Mouse (Mus musculus) kidney, adult 9 months (tissue): ENCODE results near the gene Vasp.

ENCODE experiments used
- DNase-seq: peaks from one replicate; pipeline ENCODE4 v3.0.0; 2022

Gene Vasp

GRCm38 (mm10) chr7:19303046-19303305, 31.4 kb upstream of the Vasp start:
- DNase-seq = no peak

DNA sequence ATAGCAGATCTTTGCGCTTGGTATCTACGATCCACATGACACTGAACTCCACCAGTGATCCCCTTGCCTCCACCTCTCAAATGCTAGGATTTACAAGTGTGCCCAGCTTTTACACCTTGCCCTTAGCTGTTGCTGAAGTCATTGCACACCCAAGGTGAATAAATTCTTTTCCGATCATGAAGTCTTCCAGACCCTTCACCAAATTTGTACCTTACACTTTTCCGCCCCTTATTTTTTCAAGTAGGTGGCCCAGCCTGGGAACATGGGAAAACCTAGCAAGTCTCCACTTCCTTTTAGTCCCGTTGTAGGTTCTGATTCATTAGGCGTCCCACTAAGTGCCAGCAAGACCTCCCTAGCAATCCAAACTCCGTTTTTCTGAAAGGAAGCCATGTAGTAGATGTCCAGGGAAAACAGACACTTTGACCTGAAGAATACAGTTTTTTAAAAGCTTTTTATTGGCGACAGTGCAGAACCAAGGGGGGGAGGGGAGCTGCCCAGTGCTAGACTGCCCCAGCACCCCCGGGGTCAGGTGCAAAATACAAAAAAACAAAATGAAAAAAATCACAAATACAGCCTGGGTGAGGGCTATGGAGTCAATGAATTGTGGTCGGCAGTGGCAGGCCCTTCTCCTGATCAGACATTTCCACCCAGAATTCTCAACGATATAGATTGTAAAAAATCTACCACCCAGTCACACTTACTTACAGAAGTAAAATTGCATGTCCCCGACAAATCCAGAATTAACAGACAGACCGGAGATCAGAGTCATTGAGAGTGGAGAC, 30.8 kb upstream of the Vasp start:
- DNase-seq = no peak

DNA sequence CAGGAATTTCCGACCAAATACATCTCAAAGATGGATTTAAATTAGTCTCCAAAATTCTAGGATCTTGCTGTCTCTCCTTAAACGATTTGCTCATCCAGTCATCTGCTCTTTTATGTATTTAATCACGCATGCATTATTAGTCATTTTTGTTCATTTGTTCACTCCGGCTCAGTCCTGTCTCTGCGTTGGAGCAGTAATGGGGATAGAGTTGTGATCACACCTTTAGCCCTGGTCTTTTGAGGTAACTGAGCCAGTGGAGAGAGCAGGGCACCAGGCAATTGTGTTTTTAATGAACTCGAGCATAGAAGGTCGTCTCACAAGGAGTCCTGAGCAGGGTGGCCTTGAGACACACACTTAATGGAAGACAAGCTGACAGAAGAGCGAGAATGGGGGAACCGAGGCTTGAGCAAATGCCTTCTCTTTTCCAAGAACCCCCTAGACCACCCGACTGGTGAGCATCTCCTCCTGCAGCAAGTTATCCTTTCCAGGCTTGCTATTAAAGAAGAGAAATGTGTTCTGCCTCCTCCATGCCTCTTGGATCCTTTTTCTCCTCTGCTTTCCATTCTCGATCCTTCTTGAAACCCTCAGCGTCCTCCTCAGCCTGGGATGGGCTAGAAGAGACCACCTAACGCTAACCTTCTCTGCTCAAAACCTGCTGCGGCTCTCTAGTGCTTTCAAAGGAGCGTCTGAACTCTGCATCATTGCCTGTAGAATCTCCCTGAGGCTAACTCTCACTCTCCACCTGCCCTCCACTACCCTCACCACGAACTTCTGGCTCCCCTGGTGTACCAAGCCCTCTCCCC, 30.0 kb upstream of the Vasp start:
- no peak for DNase-seq

- peak; percentile 86 for DNase-seq
Measured at GRCm38 (mm10) chr7:19300501-19301421, 29.1 kb upstream of the Vasp start.

GRCm38 (mm10) chr7:19299194-19299593, 27.6 kb upstream of the Vasp start:
- peak; percentile 56 for DNase-seq

DNA sequence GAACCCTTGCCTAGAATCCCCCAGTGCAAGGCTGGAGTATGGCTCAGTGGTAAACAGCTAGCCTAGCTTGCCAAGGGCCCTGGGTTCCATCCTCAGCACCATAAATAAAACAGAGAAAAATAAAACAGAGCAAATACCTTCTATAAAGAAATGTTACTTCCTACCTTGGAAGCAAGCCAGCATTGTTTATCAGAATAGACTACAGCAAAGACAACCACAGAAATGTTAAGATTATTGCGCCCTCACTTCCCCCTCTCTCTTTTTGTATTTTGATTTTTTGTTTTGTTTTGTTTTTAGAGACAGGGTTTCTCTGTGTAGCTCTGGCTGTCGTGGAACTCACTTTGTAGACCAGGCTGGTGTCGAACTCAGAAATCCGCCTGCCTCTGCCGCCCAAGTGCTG, 26.2 kb upstream of the Vasp start:
- DNase-seq = no peak

GRCm38 (mm10) chr7:19297034-19297433, 25.4 kb upstream of the Vasp start:
- DNase-seq = no peak

DNA sequence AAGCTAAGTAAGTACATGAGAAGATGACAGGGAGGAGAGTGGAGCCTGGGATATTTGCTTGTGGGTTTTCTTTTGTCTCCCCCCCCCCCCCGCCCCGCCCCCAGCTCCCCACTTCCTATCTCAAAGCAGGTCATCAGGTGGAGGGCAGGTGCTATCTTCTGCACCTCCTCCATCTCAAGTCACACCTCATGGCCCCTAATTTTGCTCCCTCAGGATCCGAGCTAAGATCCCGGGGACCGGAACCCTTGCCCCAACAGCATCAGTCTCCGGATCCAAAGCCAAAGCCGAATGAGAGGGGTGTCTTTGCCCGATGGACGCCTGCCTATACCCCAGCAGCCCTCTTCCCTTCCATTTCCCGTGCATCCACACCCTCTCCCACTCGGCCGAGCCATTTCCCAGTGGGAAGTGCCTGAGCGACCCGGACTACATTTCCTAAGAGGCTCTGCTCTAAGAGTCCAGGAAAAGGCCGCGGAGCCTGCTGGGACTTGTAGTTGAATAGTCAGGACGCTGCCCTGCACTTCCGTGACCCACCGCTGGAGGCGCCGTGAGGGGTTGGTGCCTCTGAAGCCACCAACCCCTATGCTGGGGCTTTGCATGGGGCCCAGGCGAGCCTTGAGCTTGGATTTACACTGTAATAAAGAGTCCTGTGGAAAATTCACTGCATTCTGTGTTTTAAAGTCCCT, 24.0 kb upstream of the Vasp start:
- peak; percentile 98 for DNase-seq

GRCm38 (mm10) chr7:19290969-19291596, 19.5 kb upstream of the Vasp start:
- DNase-seq = no peak

- DNase-seq = peak; percentile 58
Measured at GRCm38 (mm10) chr7:19284763-19285162, 13.1 kb upstream of the Vasp start.

DNA sequence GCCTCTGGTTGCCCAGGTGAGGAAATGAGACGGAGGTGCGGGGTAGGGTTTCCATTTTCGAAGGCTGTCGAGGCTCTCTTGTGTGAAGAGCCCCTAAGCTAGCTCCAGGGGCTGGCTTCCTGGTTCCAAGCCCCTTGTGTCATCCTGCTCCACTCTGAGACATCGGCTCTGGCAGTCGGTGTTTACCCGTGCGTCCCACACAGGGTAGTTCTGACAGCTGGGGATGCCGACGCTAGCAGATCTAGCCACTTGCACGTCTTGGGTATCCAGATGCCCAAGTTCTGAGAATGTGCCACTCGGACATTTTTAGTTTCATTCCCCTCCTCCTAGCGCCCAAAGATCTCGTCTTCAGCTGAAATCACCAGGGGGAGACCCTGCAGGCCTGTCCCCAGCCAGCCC, 11.8 kb upstream of the Vasp start:
- DNase-seq = no peak

- peak; percentile 52 for DNase-seq
Measured at GRCm38 (mm10) chr7:19282791-19283405, 11.3 kb upstream of the Vasp start.

DNA sequence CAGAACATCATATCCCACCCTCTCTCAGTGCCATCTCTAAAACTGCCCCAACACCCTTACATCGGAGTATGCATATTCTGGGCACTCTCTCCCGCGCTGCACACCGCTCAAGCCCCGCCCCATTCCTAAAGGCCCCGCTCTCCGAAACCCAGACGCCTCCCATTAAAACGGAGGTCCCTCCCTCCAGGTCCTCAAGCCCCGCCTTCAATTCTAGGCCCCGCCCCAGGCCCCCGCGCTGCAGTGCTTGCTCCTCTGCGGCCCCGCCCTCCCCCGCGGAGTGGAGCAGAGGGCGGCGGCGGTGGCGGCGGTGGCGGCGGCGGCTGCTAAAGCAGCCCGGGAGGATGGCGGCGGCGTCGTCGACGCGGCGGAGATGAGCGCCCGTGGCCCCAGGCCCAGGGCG, 10.8 kb upstream of the Vasp start, which contains the start of gene Rtn2:
Gene Rtn2 (plus strand): TSS at position 240 of the 400 bp plus-strand sequence.
- peak; percentile 74 for DNase-seq

- peak; percentile 47 for DNase-seq
Measured at GRCm38 (mm10) chr7:19281680-19282304, 10.2 kb upstream of the Vasp start.

DNA sequence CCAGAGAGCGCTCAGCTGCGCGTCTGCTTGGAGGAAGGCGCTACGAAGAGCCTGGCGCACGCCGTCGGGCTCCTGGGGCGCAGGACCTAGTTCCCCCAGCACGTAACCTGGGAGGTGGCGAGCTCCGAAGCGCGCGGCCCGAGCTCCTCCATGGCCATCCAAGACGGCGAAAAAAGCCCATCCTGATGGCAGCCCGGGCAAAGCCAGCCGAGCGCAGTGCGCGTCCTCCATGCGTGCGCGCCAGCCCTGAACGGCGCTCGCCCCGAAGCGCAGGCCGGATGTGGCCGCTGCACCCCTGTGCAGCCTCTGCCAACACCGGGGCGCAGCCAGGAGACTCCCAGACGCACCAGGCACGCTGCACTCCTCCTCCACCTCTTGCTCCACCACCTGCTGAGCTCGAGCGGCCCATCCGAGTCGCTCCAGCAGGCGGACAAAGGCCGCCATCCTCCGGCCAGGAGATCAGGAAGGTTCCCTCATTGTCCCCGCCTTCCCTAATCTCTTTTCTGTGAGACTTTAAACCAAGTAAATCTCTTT, 8.0 kb upstream of the Vasp start, which contains the start of gene Ppm1n:
Gene Ppm1n (minus strand): TSS at position 484 of the 534 bp plus-strand sequence.
- no peak for DNase-seq

DNA sequence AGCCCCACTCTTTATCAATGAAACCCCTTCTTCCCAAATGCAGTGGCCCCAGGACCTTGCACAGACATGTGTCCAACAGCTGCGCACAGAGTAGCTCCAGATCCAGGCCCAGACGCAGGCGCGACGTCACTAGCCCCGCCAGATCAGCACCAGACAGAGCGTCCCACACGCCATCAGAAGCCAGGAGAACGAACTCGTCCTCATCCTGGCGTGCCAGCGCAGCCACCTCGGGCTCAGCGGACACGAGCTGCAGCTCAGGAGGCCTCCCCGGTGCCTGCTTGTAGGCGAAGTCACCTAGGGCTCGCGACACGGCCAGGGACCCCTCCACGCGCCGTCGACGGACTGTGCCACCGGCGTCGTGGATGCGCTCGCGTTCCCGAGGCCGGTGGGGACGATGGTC, 7.4 kb upstream of the Vasp start:
- DNase-seq = no peak

GRCm38 (mm10) chr7:19276253-19276652, 4.6 kb upstream of the Vasp start:
- no peak for DNase-seq

DNA sequence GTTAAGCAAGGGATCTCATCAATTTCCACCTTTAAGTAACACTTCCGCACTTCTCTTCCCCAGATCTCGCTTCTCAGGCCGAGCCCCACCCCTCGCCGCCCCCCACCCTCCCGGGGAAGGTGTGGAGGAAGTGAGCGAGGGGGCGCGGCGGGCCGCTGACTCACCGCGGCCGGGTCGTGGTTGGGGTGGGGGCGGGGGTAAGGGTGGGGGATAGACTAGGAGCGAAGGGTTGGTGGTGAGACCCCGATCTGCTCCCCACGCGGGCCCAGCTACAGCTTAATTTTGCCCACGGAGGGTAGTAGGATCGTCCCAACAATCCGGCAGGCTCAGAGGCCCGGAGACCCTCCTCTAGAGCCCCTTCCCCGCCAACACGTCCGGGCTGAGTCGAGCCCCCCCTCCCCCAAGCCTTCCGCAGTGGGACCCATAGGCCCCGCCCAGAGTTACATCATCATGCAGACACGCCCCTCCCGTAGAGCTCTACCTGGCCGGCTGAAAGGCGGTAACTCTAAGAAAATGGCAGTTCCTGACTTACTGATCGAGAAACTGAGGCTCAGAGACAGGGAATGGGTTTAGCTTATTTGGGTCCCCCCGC, 652 bp upstream of the Vasp start:
- DNase-seq = peak; percentile 87

GRCm38 (mm10) chr7:19270509-19271237, 944 bp downstream of the Vasp start:
- DNase-seq = no peak
